Mouse (Mus musculus): Measurements from ENCODE around the gene Ccdc91. TPM values are rescaled to one million over a fixed set of nuclear protein-coding genes. Genes with fewer than 3 reads are reported as not detected.

Gene Ccdc91
- 1.3 TPM in 1 of 2 replicates, not detected in the other for total RNA-seq (2015; ENCODE audit: low replicate concordance)
- 2.5 and 5.2 TPM in 2 replicates for total RNA-seq (2017; ENCODE audit: low replicate concordance)

DNA sequence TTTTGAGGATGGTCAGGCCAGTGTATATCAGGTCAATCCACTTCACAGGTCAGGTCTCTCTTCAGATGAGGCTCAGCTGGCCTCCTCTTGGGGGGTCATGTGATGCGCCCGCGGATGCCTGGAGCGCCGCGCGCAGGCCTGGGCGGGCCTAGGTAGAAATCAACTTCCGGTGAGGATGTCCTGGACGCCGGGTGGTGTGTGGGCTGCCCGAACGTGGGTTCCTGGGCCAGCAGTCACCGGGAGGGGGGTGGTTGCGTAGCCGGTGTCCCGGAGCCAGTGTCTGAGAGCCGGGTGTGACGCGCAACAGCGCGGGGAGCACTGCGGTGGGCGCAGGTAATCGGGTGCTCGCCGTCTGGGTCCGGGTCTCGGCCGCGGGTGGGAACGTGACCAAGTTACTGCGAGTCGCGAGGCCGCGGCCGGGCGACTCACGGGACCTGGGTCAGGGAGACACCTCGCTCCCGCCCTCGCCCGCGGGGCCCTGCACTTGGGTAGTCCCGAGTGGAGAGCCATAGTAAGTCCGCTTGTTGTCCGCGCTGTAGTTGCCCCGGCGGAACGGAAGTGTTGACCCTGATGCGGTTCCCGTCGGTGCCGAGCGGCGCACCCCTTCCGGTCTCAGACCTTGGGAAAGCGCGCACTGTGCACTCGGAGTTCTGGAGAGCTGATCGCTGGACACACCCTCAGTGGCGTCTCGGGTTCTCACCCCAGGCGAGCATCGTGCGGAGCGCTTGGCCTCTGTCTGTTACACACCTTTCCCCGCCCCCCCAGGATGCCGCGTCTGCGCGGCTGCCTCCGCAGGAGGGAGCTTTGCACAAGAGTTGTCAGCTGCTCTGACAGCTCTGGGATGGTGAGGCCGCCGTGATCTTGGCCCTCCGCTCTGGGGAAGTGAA lies at the start of gene Ccdc91:
Ccdc91 (plus strand) TSS at position 102 of the 887 bp plus-strand sequence.
- ATAC-seq (replicated peaks; ENCODE audit: low FRiP score, poor library complexity, severe bottlenecking) = peak; percentile 65; the same call in 1 of the 2 replicates

DNA sequence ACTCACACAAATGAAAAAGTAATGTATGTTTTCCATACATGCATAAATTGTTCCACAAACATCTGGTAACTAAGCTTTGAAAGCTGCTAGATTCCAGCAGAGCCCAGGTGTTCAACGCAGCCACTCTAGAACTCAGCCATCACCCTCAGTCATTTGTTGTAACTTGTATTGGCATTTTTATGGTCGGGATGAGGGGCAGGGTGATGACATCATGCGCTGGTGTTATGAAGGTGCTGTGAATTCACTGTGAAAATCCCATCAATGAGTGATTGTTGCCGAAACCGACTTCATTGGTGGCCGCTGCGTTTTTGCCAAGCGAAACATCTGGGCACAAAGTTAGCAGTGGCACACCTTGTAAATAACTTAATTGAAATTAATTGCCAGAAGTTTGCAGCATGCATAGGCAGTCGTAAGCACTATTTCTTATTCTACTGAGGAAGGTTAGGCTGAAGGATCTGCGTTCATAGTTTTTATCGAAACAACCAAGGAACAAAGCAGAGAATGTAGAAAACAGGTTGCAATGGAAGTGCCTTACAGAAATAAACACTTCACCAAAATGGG lies 48.6 kb upstream of the Ccdc91 start:
- ATAC-seq (replicated peaks; ENCODE audit: low FRiP score, poor library complexity, severe bottlenecking) = no peak

DNA sequence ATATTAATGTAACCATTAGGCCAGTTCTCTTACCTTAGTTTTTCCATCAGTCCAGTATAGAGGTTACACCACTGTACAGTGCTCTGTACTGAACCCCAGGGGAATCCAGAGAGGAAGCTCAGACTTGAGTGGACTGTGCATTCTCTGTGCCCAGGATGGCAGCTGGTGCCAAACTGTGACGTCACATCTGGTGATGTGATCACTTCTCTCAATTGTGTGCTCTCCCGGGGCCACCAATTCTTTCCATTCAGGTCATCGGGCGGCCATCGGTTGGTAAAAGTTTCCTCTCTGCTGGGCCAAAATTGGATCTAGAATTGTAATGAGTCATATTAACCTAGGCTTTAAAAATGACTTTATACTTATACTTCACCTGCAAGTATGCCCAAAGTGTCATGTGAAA lies 19.9 kb upstream of the Ccdc91 start:
- no peak for ATAC-seq (replicated peaks; ENCODE audit: low FRiP score, poor library complexity, severe bottlenecking)

DNA sequence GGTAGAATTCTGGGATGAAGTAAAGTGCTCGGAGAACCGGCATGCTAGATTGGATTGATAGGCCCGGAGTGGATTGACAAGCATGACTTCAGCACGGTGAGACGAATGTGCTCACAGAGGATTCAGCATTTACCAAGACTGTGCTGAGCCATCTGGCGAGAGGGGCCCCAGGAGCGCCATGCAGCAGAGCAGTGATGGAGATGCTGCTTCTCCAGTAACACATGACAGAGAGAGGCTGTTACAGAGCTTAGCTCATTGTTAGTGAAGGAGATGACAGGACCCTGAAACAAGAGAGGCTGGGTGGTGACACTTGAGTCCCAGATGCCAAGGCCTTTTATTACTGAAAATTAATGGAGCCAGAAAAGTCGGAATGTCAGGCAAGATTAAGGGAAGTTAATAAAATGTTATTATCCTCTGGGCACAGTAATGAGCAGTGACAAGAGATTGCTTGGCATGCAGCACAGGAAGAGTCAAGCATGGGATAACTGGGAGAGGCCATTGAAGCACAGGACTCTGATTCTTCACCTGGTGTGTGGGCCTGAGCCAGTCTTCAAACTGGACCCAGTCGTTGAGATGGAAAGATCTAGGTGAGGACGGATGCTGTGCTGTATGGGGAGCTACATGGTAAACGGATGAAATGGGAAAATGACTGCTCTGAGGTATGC lies 16.9 kb upstream of the Ccdc91 start:
- no peak for ATAC-seq (replicated peaks; ENCODE audit: low FRiP score, poor library complexity, severe bottlenecking)

DNA sequence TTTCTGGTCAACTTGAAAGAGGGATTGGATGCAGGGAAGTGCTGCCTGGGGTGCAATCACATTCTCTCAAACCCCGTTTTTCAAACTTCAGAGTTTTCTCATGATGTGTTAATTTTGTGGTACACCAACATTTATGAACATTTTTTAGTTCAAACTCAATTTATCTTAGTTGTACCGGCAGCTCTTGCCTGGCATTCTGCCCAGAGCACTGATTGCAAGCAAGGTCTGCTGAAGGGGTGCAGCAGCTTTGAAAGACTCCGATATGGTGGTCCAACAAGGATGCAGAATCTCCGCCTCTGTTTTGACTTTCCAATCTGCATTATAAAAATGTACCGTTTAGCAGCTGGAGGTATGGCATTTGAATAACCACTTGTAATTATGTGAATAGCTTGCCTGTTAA lies 5.6 kb upstream of the Ccdc91 start:
- no peak for ATAC-seq (replicated peaks; ENCODE audit: low FRiP score, poor library complexity, severe bottlenecking)

DNA sequence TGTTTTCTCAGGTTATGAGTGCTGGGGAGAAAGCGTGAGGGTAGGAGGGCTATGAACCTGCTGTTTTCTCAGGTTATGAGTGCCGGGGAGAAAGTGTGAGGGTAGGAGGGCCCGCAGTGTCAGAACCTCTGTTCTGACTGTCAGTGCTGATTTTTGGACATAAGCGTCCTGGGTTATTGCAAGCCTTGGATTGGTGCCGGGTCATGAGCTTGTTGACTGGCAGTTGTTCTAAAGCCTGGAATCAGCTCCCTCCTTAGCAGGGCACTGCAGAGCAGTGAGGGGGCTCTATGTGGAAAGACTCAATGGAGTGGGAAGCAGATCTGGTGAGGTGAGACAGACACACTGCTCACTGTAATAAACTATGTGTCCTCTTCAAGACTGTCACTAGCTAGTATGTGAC lies 5.5 kb downstream of the Ccdc91 start:
- no peak for ATAC-seq (replicated peaks; ENCODE audit: low FRiP score, poor library complexity, severe bottlenecking)

DNA sequence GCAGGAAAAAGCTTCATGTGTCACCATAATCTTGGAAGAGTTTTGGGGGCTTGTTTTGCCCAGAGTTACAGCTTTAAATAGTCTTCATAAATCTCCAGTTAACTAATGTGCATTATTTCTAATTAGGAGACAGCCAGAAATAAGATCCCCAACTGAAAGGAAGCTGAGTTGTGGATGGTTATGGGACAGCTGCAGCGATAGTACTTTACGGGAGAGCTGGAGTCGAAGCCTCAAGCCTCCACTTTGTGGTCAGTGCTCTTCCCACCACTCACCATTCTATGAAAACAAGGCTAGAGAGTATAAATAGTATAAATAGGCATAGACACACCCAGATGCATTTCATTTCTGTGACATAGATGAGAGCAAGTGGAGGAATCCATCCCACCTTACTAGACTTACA lies 14.5 kb downstream of the Ccdc91 start:
- no peak for ATAC-seq (replicated peaks; ENCODE audit: low FRiP score, poor library complexity, severe bottlenecking)

DNA sequence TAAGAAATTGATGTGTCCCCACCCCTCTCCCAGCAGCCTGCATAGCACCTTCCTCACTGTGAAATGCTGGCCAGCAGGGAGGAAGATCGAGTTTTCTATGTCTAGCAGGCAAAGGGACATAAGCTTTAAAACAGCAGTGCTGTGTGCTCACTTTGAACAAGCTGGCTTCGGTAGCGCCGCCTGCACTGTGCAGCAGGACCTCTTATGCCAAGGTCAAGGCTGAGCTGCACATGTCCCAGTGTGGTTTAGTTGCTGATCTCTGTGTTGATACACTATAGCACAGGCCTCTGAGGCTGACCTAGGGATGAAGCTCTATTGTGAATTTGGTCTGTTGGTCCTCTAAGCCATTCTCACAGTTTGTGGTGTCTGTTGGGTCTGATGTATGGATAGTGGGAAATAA lies 16.9 kb downstream of the Ccdc91 start:
- ATAC-seq (replicated peaks; ENCODE audit: low FRiP score, poor library complexity, severe bottlenecking) = no peak

DNA sequence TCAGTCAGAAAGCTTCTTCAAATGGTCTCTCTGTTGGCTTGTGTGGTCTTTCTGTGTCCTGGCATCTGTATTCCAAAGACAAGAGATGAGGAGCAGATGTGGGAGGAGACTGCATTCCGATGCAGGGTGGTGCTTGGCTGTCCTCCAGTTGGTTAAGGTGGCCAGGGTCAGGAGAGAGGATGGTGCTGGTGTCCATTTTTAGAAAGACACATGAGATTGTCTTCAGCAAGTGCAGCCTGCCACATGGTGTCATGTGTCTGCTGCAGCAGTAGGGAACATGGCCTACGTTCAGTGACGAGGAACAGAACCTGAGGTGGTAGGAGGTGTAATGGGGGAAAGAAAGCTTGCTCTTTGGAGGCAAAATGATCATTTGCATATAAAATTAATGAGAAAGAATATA lies 25.8 kb downstream of the Ccdc91 start:
- ATAC-seq (replicated peaks; ENCODE audit: low FRiP score, poor library complexity, severe bottlenecking) = no peak

DNA sequence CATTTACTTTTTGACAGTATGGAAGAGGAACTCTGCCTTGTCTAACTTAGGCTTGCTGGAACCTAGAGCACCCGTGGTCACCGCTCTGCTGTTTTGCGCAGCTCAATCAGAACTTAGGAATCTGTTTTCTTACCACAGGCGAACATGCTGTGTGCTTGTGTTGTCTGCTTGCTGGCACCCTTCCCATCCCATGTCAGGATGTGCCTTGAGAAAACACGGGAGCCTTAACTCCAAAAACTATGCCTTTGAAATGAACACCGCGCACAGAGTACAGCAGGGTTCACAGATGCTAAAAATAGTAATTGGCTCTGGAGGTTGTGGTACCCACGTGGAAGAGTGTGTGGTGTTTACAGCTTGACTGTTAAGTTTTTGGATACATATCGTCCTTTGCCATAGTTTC lies 30.4 kb downstream of the Ccdc91 start:
- no peak for ATAC-seq (replicated peaks; ENCODE audit: low FRiP score, poor library complexity, severe bottlenecking)

DNA sequence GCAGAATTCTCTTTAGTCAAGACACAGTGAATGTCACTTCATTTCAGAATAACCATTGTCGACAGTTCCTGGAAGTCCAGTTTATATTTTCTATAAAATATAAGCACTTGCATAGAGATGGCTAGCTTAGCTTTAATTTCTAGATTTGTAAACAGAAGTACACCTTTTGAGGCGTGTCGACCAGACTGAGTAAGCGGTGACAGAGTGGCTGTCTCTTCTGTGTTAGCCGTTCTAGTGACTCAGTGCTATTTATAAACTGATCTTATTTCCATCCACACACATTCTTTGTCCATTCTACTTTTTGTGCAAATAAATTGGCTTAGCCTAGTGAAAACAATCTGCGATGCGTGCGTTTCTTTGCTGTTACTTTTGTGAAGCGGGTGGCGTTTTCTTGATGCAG lies 30.9 kb downstream of the Ccdc91 start:
- no peak for ATAC-seq (replicated peaks; ENCODE audit: low FRiP score, poor library complexity, severe bottlenecking)

DNA sequence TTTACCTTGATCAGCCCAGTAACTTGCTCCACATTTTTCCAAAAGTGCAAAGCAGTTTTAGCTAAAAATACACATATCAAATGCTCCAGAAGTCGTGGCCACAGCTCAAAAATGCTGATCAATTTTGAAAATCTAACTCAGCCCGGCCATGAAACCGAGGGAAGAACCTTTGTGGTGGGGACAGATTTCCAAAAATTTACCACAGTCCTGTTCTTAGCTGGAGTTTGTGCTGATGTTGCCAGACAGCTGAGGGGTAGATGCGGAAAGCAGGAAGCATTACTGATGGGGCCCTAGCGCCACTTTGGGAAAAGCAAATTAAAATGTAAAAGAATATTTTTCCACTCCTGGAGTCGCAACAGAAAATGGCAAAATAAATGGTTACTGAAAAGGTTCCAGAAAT lies 31.6 kb downstream of the Ccdc91 start:
- no peak for ATAC-seq (replicated peaks; ENCODE audit: low FRiP score, poor library complexity, severe bottlenecking)

DNA sequence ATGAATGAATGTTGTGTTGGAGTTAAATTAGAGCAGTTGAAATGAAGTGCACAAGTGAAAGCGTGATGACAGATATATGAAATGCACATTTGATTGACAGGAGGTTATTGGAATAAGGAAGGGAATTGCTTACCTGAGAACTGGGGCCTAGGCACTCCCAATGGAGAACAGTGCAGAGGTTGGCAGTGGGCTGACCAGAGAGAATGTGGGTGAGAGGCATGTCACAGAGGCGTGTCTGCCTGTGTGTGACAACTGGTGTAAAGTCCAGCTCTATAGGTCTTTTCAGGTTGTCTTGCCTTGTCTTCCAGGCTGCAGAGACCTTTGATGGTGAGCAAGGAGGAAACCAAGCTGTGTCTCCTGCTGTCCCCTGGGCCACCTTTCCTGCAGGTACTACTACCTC lies 34.9 kb downstream of the Ccdc91 start:
- ATAC-seq (replicated peaks; ENCODE audit: low FRiP score, poor library complexity, severe bottlenecking) = no peak

DNA sequence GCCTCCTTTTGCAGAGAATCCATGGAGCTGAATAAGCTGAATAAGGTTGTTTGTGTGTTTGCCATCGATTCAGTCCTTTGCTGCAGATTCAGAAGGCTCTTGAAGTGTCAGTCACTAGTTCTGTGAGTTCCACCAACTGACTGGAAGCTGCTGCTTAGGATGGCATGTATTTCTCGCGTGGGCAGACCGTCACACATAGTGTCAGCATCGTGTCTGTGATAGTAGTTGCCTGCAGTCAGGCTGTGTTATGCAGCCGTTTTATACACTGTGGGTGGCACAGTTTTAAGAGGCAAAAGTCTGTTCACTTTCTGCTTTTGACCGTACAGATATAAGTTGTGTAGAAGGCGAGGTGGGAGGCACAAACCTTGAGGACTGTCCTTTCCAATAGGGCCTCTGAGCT lies 42.3 kb downstream of the Ccdc91 start:
- ATAC-seq (replicated peaks; ENCODE audit: low FRiP score, poor library complexity, severe bottlenecking) = no peak

DNA sequence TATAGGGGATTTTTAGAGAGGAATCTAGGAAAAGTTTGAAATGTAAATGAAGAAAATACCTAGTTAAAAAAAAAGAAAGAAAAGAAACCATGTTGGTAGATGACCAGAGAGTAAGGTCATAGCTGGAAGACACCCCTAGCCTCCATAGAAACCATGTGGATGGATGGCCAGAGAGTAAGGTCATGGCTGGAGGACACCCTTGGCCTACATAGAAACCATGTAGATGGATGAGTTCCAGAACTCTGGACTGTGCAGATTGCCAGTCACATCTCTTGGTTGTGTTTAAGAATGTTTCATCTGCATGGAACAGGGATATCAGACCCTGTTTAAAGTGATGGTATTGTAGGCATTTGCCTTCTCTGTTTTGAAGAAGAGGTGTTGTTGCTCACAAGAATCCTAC lies 49.6 kb downstream of the Ccdc91 start:
- no peak for ATAC-seq (replicated peaks; ENCODE audit: low FRiP score, poor library complexity, severe bottlenecking)

DNA sequence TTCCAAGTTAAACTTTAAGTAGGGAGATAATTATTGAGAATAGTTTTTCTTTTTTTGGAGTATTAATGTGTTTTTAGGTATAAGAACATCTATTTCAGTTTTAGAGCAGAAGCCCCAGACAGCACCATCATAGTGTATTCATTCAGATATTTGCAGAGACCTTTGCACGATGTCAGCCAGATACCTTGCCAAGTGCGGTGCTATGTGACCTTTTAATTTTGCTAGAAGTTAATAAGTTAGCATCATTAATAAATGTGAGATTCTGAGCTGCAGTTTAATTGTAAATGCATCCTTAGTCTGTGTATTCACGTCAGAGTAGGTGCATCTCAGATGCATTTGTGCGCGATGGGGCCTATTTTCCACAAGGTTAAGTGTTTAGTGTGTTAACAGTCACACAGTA lies 59.3 kb downstream of the Ccdc91 start:
- ATAC-seq (replicated peaks; ENCODE audit: low FRiP score, poor library complexity, severe bottlenecking) = no peak

DNA sequence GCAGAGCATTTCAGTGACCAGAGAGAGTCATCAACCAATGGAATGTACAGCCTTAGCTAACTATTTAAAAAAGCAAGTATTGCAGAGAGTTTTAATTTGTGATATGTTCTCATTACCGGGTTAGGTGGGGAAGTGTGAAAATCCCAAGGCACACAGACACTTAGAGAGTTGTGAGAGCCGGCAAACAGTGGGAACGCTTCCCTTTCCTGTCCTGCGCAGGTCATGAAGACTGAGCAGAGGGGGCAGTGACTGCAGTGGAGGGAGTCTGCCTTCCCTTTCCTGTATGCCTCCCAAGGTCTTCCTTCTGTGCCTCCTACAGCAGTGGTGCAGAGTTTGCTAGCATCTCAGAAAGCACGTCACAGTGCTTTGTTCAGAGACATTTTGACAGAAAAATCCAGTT lies 62.6 kb downstream of the Ccdc91 start:
- ATAC-seq (replicated peaks; ENCODE audit: low FRiP score, poor library complexity, severe bottlenecking) = no peak

DNA sequence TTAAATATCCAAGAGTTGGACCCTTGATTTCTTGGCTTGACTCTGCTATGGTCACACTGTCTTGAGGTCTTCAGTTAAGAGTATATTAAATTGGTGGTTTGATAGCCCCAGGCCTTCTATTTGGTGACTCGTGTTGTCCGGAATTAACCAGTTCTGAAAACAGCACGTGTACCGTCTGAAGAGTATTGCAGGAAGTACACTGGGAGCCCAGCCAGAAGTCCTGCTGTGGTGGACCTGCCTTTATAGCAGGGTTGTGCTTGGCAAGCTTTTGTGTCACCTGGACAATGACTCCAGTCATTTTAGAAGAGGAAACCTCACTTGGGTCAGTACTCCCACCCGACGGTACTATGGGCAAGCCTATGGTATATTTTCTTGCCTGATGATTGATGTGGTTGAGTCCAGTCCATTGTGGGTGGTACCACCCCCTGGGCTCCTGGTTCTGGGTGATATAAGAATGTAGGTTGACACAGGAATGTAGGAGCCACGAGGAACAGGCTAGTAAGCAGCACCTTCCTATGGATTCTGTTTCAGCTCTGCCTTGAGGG lies 63.5 kb downstream of the Ccdc91 start:
- no peak for ATAC-seq (replicated peaks; ENCODE audit: low FRiP score, poor library complexity, severe bottlenecking)

DNA sequence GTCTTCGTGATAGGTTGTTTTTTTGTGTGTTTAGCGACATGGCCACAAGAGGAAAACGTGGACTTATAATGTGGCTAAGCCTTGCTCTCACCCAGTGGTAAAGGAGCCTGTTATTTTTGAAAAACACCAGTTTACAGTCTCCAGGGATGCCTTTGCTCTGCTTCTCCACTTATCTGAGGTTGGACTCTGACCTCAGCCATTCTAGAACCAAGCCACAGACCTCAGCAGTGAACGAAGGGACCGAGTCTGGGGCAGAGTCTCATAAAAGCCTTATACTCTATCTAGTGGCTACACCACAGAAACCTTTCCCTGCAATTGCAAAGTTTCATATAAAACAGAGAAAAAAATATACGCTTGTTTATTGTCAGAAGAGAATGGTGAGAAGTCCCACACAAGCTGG lies 65.3 kb downstream of the Ccdc91 start:
- no peak for ATAC-seq (replicated peaks; ENCODE audit: low FRiP score, poor library complexity, severe bottlenecking)

DNA sequence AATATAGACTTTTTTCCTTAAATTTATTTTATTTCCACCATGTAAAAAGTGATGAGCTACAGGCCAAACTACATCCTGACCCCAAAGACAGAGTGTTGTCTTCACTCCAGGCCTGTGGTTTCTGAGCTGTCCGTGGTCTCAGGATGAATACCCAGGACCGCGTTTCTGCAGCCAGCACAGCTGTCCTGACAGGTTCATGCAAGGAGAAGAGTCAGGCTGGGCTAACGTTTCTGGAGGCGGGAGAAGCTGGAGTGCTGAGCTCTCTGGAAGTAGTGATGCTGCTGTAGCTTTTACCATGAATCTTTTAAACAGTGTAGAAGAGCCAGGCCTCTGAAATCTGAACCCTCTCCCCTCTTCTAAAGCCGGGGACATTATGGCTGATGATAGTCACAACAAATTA lies 80.0 kb downstream of the Ccdc91 start:
- ATAC-seq (replicated peaks; ENCODE audit: low FRiP score, poor library complexity, severe bottlenecking) = no peak

DNA sequence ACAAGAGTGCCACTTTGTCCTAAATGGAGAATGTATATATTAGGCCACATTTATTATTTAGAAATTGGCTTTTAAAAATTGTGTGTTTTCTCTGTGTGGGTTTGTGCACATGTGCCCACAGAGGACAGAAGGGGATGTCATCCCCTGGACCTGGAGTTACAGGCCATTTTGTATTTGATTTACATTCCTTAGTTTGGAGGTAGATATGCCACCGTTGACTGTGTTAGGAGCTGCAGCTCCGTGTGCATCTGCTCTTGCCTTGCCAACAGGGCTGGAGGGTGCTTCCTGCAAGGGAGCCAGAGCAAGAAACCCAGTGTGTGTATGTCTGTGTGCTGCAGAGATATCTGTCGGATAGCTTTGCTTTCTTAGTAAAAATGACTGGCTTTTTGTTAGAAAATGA lies 83.7 kb downstream of the Ccdc91 start:
- ATAC-seq (replicated peaks; ENCODE audit: low FRiP score, poor library complexity, severe bottlenecking) = no peak
